Mouse (Mus musculus) E14TG2a.4 (cell line): ENCODE results near the gene Arhgef11.

Experiments used
- CTCF ChIP-seq: conservative IDR thresholded peaks from 2 replicates; pipeline ENCODE4 v1.5.1; 2014; ENCODE audit warnings: low read length
- NANOG ChIP-seq: IDR thresholded peaks from 2 replicates; pipeline ENCODE4 v1.6.1; 2014; ENCODE audit warnings: borderline replicate concordance, low read length, mixed read lengths

- TF ChIP-seq CTCF: peak; percentile 47
- no peak for TF ChIP-seq NANOG
Observed at GRCm38 (mm10) chr3:87768844-87769243, 151.5 kb downstream of the Arhgef11 start.
